Mouse (Mus musculus) testis, postnatal 10 days (tissue): ENCODE data around the gene Hdac4.
A peak's percentile ranks its signal among the peaks of the same experiment; 100 is the strongest.

Experiments used
- DNase-seq: peaks from one replicate; pipeline ENCODE4 v3.0.0; 2021; ENCODE audit warnings: low spot score

Gene Hdac4

DNA sequence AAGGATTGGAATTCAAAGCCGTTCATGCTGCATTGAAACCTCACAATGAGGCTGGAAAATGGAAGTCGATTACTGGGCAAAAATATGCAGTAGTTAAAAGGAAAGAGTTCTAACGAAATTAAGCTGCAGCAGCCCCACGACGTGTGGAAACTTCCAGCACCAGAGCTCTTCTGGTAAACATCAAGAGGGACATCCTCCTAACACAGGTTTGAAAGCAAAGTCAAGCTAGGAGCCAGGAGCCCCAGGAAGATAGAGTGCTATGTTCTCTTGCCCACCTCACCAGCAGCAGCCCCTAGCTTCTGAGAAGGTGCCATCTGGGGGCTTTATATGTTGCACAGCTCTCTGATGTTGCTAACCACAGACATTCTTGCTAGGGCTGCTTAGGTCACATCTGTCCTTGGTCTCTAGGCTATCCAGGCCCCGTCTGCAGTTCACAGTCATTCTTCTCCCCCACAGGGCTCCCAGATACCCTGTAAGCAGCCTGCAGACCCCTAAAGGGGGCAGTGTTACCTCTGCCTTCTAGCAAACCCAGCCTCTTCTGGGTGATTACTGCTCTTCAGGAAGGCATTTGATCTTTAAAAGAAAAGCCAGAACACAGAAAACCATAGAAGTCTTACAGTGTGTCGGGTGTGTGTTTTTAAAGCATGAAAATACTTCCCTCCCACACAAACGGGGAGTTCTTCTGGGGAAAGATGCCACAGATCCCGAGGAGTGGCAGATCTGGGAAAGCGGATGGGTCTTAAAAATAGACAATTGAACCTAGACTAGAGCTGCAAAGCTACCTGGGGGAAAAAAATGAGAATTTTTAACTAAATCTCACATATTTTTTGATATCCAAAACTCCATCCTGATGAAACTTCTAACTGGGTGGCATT is 17.2 kb downstream of the Hdac4 start:
- DNase-seq: no peak

DNA sequence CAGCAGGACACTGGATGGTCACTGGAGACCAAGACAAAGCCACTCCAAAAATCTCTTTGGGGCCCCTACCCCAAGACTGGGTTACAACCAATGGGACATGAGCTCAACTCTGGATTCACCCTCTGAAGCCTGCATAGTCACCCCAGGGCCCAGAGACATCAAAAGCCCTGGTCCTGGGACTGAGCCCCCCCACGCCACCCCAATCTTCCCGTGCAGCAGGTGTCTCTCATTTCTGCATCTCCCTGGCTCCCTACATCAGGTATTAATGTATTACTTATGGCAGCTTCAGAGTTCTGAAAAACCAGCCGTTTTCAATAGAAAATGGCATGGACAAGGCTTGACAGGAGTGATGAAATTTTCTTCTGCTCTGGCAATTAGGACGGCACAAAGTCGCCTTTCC is 17.9 kb downstream of the Hdac4 start:
- DNase-seq: no peak

DNA sequence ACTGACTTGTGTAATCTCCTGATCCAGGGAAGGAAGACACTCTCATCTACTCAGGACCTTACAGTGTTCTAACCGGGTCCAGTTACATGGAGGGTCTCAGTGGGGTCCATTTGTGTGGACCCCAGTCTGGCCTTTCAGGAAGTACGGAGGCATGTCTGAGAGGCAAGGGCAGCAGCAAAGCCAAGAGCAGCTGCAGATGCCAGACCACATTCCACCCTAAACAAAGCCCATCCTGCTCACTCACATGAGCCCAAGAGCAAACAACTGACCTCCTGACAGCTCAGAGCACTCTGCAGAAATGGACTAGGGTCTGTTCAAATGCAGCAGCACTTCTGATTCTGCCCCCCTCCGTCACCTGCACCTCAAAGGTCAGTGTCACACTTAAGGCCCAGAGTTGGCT is 18.3 kb downstream of the Hdac4 start:
- no peak for DNase-seq

DNA sequence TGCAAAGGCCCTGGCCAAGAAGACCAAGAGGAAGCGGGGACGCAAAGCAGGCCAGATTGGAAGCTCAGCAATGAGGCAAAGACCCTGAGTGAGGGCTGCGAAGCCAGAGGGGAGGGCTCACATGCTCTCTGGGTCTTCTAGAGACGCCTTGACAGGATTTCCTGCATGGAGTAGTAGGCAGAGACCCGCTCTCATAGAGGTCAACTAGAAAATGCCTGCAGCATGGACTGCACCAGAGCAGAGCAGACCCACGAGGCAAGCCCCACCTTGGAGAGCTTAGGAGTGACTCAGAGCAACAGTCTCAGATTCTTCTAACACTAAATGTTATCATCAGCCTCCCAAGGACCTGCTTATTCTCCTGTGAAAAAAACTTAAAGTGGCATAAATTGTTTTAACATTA is 20.2 kb downstream of the Hdac4 start:
- no peak for DNase-seq

DNA sequence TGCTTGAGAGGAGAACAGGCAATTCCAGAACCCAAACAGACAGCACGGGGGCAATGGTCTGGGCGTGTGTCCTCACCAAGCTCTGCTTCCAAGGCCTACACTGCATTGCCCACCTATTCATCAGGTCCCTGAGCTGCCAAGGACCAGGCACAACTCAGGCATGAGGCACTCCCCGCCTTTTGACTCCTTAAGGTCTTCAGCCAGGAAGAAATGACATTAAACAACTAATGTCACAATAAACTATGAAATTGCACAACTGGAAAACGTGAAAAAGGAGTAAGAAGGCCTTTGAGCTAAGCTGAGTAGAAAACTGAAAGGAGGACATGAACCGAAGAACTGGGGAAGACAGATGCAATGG is 20.6 kb downstream of the Hdac4 start:
- DNase-seq: no peak

DNA sequence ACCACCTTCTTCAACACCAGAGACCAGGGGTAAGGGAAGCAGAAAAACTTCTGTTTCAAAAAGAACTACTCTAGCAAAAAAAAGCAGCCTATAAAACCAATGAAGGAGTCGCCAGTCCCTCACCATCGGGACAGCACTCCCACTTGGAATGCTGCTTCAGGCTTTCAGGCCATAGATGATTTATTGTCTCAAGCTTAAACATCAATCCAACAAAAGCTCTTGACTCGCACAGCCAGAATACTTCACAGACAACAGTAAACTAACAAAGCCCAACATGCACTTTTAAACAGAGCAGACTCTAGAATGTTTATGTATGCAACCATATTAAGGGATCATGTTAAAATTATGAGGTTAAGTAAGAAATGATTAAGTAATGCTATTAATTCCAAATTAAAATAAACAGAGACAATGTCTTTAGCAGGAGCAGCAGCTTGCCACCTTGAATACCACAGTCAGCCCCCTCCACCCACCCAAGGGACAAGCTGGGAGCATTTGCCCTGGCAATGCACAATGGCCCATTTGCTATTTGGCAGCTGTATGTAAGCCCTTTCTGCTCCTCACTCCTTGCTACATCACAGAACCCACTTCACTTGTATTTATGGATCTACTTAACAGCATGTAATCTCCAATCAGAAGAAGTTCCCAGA is 21.1 kb downstream of the Hdac4 start:
- no peak for DNase-seq

DNA sequence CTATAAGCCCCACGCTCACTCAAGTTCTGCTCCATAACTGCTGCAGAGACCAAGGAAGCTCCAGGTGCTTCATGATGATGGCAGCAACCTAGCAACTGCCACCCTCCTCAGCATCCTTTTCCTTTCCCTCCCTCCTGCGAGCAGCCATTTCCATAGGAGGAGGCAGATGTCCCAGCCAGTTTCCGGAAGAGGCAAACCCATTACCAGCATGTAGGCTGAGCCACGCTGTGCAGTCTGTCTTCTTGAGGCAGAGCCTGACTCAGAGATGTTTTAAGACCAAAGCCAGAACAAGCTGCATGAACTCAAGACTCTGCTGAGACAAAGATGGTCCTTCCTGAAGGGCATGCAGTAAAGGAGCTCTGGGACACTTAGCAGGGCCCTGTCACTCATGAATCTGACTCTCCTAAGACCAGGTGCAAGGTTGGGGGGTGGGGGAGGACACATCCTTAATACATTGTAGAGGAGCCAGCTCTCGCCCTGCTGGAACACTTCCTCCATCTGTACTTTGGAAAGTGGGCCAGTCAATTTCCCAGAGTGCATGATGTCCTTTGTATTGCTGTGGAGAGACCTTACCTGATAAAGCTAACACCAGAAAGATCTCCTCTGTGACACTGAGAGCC is 24.8 kb downstream of the Hdac4 start:
- DNase-seq: no peak

DNA sequence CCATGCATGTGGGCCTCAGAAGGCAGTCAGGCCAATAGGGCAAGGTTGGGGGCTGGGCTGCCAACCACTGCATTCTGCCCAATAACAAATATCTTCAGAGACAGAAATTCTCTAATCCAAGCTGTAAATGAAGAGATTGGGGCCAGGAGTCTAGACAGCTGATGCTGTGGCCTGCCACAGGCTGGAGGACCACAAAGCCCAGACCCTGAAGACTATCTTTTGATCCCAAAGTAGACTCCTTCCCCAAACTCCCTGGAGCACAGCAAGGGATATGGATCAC is 25.8 kb downstream of the Hdac4 start:
- no peak for DNase-seq

DNA sequence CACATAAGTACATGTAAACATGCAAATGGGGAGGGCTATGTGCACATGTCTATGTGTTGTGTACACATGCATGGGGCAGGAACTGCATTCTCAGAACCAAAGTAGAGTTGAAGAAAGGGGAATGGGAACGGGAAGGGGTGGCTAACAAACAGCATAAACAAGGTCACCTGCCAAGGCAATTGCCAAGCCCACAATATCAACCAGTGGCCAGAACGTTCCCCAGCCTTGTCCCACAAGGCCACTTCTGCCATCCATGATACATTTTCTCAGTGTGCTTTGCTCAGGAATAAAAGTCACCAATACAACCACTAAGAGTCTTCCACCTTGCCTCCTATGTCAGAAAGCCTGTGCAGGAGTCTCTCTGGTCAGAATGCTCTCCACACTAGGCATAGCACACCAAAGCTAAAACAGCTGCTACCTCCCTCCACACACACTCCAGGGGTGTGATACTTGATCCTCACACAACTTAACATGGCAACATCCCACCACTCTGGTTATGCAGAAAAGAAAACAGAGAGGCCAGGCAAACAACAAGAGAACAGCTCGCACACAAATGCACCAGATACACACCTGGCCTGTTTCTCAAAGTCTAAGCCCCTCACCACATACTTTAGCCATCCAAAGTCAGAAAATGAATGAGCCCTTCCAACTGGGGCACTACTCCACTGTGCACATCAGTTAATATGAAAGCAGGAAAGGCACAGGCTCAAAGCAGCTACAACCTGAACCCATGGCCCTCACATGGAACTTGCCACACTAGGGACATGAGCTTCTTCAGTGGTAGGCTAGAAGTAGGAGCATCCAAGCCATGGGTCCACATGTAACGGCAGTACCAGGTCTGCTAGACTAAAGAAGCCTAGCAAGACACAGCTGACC is 26.4 kb downstream of the Hdac4 start:
- no peak for DNase-seq

DNA sequence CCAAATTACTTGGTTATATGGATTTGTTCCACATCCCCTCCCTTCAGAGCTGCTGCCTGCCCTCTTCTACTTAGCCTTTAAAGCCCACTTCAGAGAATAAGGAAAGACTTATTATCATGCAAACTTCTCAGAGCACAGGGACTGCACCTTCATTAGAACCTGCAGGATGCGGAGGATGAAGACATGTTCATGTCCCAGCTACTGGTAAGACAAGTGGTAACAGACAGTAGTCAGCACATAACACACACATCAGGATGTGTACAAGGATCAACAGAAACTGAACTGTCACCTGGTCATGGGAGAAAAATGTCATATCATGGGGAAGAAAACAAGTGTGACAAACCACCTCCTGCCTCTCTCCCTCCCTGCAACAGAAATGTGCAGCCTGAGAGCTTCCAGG is 31.6 kb downstream of the Hdac4 start:
- no peak for DNase-seq

DNA sequence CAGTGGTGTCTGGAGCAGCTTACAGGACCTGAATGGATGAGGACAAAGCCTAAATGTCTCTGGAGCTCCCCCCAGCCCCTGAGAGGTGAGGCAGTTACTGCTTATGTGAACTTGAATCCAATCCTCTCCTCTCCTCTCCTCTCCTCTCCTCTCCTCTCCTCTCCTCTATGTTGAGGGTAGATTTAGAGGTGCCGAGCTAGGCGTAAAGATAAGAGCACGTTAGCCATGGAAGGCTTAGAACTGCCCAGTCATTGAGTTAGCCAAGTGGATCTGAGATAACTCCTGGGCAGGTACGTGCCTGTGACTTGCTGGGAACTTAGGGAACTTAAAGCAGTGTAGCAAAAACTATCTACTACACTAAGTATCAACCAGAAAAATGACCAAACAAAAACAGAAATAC is 35.7 kb downstream of the Hdac4 start:
- DNase-seq: no peak

DNA sequence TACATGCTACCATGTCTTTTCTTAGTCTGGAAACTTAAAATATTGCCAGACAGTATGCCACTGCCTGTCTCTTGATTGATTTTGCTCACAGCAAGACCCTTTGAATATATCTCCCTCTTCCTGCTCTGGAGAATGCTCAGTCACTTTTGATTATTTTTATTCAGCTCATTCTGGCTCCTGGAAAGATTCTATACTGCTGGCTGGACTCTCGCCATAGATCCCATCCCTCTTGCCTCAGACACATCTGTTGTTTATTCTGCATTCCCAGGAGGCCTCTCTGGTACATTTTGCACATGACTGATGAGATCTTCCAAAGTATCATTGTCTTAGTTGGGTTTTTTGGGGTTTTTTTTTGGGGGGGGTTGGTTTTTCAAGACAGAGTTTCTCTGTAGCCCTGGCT is 45.3 kb downstream of the Hdac4 start:
- DNase-seq: no peak

DNA sequence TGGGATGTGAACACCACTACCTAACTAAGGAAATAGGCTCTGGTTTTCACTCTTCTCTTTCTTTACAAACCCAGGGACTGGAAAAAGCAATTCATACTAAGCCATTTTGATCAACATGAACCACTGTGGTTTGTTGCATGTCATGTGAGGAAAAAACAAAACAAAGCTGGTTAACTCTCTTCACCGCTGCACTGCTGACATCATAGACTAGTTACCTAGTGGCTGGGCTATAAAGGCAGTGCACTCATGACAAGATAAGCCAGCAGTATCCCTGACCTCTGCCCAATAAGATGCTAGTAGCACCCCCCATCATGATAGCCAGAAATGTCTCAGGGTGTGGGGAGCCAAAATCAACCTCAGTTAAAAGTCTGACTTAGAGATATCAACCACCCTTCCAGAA is 47.0 kb downstream of the Hdac4 start:
- DNase-seq: no peak

DNA sequence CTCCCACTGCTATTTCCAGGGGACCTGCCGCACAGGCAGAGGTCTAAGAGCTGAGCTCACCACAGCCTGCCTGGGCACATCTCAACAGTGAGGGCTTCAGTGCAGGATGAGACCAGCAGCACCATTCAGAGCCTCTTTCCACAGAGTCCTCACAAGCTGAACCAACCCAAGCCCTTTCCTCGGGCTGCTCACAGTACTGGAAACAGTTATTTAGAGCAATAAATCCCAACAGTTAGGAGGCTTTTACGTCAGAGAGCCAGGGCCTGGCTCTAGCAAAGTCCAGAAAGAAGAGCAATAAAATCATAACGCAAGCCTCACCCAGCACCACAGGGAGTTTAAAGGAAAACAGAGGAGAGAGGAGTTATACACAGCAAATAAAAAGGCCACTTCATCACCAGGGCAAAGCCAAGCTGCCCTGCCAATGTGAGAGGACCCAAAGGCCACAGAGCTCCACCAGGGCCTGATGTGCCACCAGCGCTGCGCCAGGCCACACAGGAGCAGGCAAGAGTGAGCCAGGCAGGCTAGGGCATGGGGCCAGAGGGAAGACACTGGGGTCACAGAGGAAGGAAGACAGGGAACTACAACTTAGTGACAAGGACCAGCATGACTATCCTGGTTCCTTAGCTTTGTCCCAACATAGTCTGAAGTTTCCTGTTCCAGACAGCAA is 50.5 kb downstream of the Hdac4 start:
- DNase-seq: no peak

DNA sequence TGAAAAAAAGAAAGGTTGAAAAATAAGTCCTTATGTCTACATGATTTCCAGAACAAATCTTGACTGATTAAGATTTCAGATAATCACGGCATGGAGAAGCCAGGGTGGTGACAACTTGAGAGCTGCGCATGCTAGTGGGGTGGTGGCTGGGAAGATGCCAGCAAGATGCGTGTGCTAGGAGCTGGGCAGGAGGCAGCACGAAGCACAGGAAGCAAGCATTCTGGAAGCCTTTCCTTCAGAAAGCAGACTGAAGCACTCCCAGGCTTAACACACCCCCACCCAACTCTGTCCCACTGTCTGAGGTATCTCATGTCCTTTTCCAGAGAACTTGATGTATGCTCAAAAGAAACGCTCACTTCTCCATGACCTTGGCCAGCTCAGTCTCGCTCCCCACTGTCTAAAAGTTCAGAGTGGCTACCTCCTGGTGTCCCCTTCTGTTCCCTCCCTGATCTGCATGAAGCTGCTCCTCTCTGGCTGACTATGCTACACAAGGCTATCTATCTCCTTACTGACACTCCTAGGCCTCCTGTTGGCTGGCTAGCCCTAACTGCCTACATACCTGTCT is 52.1 kb downstream of the Hdac4 start:
- DNase-seq: no peak

DNA sequence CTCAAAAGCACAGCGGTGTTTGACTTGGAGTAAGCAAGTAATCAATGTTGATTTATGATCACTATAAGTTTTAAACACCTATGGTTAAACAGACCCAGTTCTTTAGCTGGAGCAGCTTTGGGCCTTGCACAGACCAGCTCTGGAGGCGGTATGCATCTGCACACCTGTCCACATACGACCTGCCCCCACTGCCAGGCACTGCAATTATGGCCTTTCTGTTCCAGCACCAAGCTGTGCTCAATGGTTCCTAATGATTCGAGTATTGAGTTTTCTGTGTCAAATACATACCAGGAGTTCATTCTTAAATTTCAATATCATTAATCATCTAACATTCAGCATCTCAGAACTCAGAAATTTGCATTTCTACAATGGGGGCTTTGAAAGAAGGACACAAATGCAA is 52.7 kb downstream of the Hdac4 start:
- no peak for DNase-seq

DNA sequence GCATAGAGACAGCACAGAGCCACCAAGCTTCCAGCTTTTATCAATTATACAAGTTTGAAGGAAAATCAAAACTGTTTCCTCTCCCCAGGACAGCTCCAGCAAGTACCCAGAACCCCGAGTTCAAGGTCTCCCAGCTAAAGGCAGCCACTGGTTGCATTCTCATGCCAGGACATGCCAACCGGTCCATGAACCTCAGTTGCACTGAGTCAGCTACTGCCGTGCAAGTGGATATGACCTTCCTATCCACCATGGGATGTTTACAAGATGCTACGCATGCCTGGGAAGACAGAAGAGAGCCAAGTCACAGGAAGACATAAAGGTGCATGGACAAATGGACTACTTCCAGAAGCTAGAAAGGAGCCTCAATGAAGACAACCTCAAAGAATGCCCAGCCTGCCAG is 56.5 kb downstream of the Hdac4 start:
- no peak for DNase-seq

DNA sequence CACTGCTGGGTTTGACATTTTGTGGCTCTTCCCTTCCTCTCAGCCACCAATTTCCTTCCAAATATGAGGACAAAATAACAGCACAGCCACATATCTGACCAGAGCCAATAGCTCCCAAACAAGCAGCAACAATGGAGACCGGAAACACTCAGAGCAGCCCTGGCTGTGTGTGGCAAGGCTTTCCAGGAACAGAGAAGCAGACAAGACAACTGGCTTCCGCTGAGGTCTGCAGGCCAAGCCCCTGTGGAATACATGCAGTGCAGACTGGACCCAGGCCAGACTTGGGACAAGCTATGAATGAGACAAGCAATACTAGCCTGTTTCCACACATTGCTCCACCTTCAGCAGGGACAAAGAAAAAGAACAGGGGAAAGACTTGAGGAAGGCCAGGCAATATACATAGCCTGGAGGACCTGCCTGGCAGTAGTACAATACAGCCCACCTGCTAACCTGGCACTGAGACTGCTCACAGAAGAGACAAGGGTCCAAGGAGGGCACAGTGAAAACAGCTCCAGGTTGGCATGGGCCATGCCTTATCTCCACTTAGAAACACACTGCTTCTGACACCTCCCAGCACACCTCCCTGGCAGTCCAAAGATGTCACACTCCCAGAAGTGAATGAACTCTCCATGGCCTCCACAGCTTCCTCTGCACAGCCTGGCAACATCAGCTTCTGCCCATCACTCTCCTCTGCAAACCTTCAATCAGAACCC is 58.2 kb downstream of the Hdac4 start:
- no peak for DNase-seq

DNA sequence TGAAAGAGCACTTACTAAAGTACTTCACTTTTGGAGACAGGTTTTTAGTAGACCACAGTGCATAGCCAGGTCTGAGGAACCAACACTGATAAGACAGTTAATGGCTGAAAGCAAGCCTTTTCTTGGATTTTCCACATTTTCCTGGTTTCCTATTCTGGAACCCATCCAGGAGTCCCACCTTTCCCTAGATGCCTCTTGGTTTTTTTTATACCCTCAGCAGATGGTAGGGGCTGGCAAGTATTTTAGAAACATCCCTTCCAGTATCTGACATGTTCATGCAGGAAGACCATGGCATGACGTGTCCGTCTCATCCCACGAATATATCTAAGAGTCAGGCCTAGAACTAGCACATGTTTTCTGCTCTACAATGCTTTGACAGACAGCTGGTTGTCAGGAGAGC is 59.1 kb downstream of the Hdac4 start:
- DNase-seq: no peak

DNA sequence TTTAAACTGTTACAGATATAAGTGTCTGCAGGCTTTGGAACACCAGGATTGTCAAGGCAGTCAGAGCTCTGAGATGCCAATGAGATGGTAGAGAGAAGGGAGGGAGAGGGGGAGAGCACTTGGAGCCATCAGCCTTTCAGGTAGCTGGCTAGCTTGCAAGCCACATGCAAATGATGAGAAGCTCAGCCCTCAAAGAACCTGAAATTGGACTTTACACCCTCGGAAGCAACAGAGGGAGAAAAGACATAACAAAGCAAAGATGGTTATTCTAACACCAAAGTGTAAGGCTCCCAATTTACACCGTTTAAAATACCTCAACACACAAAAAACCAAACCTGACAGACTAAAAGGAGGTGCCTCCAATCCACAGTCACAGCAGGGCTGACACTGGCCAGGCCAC is 63.3 kb downstream of the Hdac4 start:
- no peak for DNase-seq

DNA sequence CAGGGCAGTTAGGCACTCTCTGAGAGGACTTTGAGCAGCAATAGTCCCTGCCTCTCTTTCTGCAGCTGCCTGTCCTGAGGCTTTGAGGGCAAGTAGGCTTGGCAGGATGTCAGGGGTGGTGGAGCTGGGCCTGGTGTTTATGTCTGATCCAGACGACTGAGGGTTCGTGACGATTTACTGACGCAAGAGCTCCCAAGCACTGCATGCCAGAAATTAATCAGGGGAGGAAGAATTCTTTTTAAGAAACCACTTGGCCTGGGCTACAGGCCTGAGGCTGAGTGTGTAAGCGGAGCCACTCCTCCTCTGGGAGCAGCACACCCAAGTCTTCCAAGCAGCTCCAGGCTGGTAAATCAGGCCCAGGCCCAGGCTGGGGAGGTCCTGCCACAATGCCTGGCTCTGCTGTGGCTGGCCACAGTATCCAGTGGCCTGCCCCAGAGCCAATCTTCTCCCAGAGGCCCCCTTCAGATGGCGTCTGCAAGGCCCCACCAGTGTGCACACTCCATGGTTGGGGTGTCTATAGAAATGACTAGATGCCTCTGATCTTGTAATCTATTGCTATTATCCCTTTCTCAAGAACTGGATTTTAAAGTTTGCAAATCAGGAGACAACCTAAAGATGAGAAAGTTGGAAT is 64.9 kb downstream of the Hdac4 start:
- peak; percentile 50 for DNase-seq
